Mouse (Mus musculus) C2C12 (cell line): ENCODE results near the gene Casz1. TPM values are rescaled to one million over a fixed set of nuclear protein-coding genes. Genes with fewer than 3 reads are reported as not detected.
A peak's percentile ranks its signal among the peaks of the same experiment; 100 is the strongest.

Experiments
- H3K27me3 ChIP-seq: one replicate; pipeline ENCODE4 v1.6.1; 2011; ENCODE audit not compliant: control insufficient read depth, insufficient read depth, insufficient read length
- H3K36me3 ChIP-seq: one replicate; pipeline ENCODE4 v1.6.1; 2011; ENCODE audit not compliant: control insufficient read depth, insufficient read depth
- H3K4me3 ChIP-seq: one replicate; pipeline ENCODE4 v1.5.1; 2011; ENCODE audit warnings: mild to moderate bottlenecking, control low read depth; ENCODE audit not compliant: poor library complexity, insufficient read depth, severe bottlenecking
- H3K79me2 ChIP-seq: one replicate; pipeline ENCODE4 v1.6.1; 2011; ENCODE audit not compliant: control insufficient read depth, insufficient read depth
- H3K79me3 ChIP-seq: one replicate; pipeline ENCODE4 v1.6.1; 2011; ENCODE audit warnings: low read depth, control low read depth
- H3ac ChIP-seq: one replicate; pipeline ENCODE3; 2011; ENCODE audit warnings: low read depth; ENCODE audit not compliant: control insufficient read depth, insufficient read length
- CEBPB ChIP-seq: IDR thresholded peaks from one replicate; pipeline ENCODE4 v1.6.1; 2011; ENCODE audit warnings: low read depth, mild to moderate bottlenecking, control low read depth, moderate library complexity
- CTCF ChIP-seq: IDR thresholded peaks from one replicate; pipeline ENCODE4 v1.5.1; 2011; ENCODE audit not compliant: control insufficient read depth, insufficient read depth, insufficient read length
- FOSL1 ChIP-seq: IDR thresholded peaks from one replicate; pipeline ENCODE4 v1.8.0; 2011; ENCODE audit warnings: mild to moderate bottlenecking, low read length; ENCODE audit not compliant: poor library complexity, insufficient read depth, severe bottlenecking
- MAX ChIP-seq: IDR thresholded peaks from one replicate; pipeline ENCODE4 v1.6.1; 2011; ENCODE audit warnings: mild to moderate bottlenecking, control low read depth
- MYOD1 ChIP-seq: IDR thresholded peaks from one replicate; pipeline ENCODE4 v1.6.1; 2011; ENCODE audit warnings: low read depth; ENCODE audit not compliant: control insufficient read depth, insufficient read length
- MYOG ChIP-seq: IDR thresholded peaks from one replicate; pipeline ENCODE4 v1.6.1; 2011; ENCODE audit not compliant: control insufficient read depth, insufficient read length; ENCODE audit errors: extremely low read depth
- USF1 ChIP-seq: IDR thresholded peaks from one replicate; pipeline ENCODE4 v1.6.1; 2011; ENCODE audit warnings: low read depth, mild to moderate bottlenecking, control low read depth, moderate library complexity
- polyA plus RNA-seq: library from polyadenylated mRNA; unstranded; fragments of >200 nt; fragmentation: generic; extraction: Trizol; gene quantifications from one replicate; pipeline ENCODE4 v1.2.1, GENCODE M21; 2012; ENCODE audit warnings: missing spikeins

Gene Casz1
- polyA plus RNA-seq, 1 experiment = 0.07 TPM

GRCm38 (mm10) chr4:148837644-148838043 lies 33.4 kb downstream of the Casz1 start:
- Histone ChIP-seq H3K4me3 (no peak overlapping the region), H3ac (no peak overlapping the region), H3K79me2 (no peaks in the 10 kb centered on the region), H3K36me3 (no peaks in the 10 kb centered on the region), H3K79me3 (no peaks in the 10 kb centered on the region), H3K27me3 (peaks cover 52% of the 10 kb centered on the region)
- TF ChIP-seq MAX = no peak
- TF ChIP-seq MYOG = no peak
- TF ChIP-seq USF1 = no peak
- TF ChIP-seq CTCF = no peak
- no peak for TF ChIP-seq FOSL1
- no peak for TF ChIP-seq MYOD1
- no peak for TF ChIP-seq CEBPB

GRCm38 (mm10) chr4:148842302-148842701 lies 38.1 kb downstream of the Casz1 start:
- Histone ChIP-seq H3K4me3 (no peak overlapping the region), H3K27me3 (peaks cover 78% of the 10 kb centered on the region), H3K79me2 (no peaks in the 10 kb centered on the region), H3ac (no peak overlapping the region), H3K79me3 (no peaks in the 10 kb centered on the region), H3K36me3 (no peaks in the 10 kb centered on the region)
- no peak for TF ChIP-seq USF1
- no peak for TF ChIP-seq FOSL1
- TF ChIP-seq MYOG = no peak
- no peak for TF ChIP-seq CEBPB
- no peak for TF ChIP-seq CTCF
- no peak for TF ChIP-seq MYOD1
- no peak for TF ChIP-seq MAX

- no peak for TF ChIP-seq USF1
- TF ChIP-seq MYOD1 = no peak
- no peak for TF ChIP-seq CTCF
- no peak for TF ChIP-seq MYOG
- TF ChIP-seq FOSL1 = no peak
- TF ChIP-seq CEBPB = no peak
- TF ChIP-seq MAX = no peak
- Histone ChIP-seq H3K79me2 (no peaks in the 10 kb centered on the region), H3K27me3 (peaks cover 70% of the 10 kb centered on the region), H3K4me3 (no peak overlapping the region), H3K79me3 (no peaks in the 10 kb centered on the region), H3ac (no peak overlapping the region), H3K36me3 (no peaks in the 10 kb centered on the region)
These were observed 40.7 kb downstream of the Casz1 start for GRCm38 (mm10) chr4:148844921-148845320.

- peaks cover 70% of the 10 kb centered on the region for H3K27me3 ChIP-seq
- H3ac ChIP-seq = no peak overlapping the region
- no peaks in the 10 kb centered on the region for H3K79me3 ChIP-seq
- H3K4me3 ChIP-seq = no peak overlapping the region
- H3K36me3 ChIP-seq = no peaks in the 10 kb centered on the region
- TF ChIP-seq CTCF = no peak
- no peak for TF ChIP-seq MAX
- TF ChIP-seq CEBPB = no peak
- TF ChIP-seq USF1 = no peak
- no peak for TF ChIP-seq MYOD1
- no peak for TF ChIP-seq FOSL1
- no peak for TF ChIP-seq MYOG
- no peaks in the 10 kb centered on the region for H3K79me2 ChIP-seq
These were observed 42.0 kb downstream of the Casz1 start for GRCm38 (mm10) chr4:148846203-148846602.

GRCm38 (mm10) chr4:148846724-148847123 lies 42.5 kb downstream of the Casz1 start:
- no peaks in the 10 kb centered on the region for H3K36me3 ChIP-seq
- TF ChIP-seq MYOG (no peak), USF1 (peak; percentile 82)
- no peaks in the 10 kb centered on the region for H3K79me2 ChIP-seq
- H3K27me3 ChIP-seq = peaks cover 70% of the 10 kb centered on the region
- no peak overlapping the region for H3K4me3 ChIP-seq
- H3K79me3 ChIP-seq = no peaks in the 10 kb centered on the region
- H3ac ChIP-seq = no peak overlapping the region

GRCm38 (mm10) chr4:148847636-148848035 lies 43.4 kb downstream of the Casz1 start:
- Histone ChIP-seq H3K36me3 (no peaks in the 10 kb centered on the region), H3ac (no peak overlapping the region), H3K27me3 (peaks cover 70% of the 10 kb centered on the region), H3K4me3 (no peak overlapping the region), H3K79me3 (no peaks in the 10 kb centered on the region), H3K79me2 (no peaks in the 10 kb centered on the region)
- TF ChIP-seq FOSL1 = no peak
- TF ChIP-seq MAX = no peak
- no peak for TF ChIP-seq USF1
- TF ChIP-seq CEBPB = no peak
- TF ChIP-seq CTCF = no peak
- TF ChIP-seq MYOG = no peak
- no peak for TF ChIP-seq MYOD1
